Mouse (Mus musculus) stomach, postnatal 0 days (tissue): Measurements from ENCODE around the gene Ankfy1.

Source experiments
- CTCF ChIP-seq: IDR thresholded peaks from 2 replicates; pipeline ENCODE4 v1.5.1; 2016; ENCODE audit warnings: antibody characterized with exemption, low read depth, mild to moderate bottlenecking, moderate library complexity
- EP300 ChIP-seq: optimal IDR thresholded peaks from 2 replicates; pipeline ENCODE3; 2016; ENCODE audit warnings: antibody characterized with exemption

- no peak for TF ChIP-seq CTCF
- no peak for TF ChIP-seq EP300
Observed at GRCm38 (mm10) chr11:72645386-72645785, 44.4 kb upstream of the Ankfy1 start.
